Comparison of ENCODE assay signal across 15 mouse cellular contexts in the genomic region with DNA sequence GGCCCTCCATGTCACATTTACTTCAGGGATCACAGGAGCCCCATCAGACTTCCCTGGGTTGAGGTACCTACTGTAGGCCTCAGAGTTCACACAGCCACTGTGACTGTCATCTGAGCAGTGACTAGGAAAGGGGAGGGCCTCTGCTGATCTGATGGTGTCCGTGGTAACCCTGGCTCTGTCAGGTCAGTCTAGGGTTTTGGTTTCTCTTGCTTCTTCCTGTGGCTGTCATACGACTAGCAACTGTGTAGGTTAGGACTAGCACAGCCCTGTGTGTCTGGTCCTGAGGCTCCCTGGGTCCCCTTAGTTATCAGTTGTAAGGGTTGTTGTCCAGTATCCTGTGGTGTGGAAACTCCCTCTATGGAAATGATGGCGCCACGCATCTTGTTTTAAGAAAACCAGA.
"Had no signal": no experiment of that assay in that cellular context is flagged by ENCODE, and none has a peak within 500 bp of the region (broad histone marks: within the 10 kb centered on the region; RNA-seq: fewer than 3 reads in every experiment).

No protein-coding gene starts in this region.

- H3K9me3 ChIP-seq: kidney, embryonic 15.5 days; liver, embryonic 15.5 days; neural tube, embryonic 13.5 days; stomach, embryonic 15.5 days had no signal

- H3K4me1 ChIP-seq: limb, embryonic 12.5 days; liver, embryonic 15.5 days; neural tube, embryonic 13.5 days; stomach, embryonic 15.5 days had no signal

- H3K9ac ChIP-seq: kidney, embryonic 15.5 days; limb, embryonic 12.5 days; liver, embryonic 15.5 days; neural tube, embryonic 13.5 days; stomach, embryonic 15.5 days had no signal

- H3K4me3 ChIP-seq: kidney, embryonic 15.5 days; limb, embryonic 12.5 days; liver, embryonic 15.5 days; neural tube, embryonic 13.5 days; stomach, embryonic 15.5 days had no signal

- H3K27ac ChIP-seq: limb, embryonic 12.5 days; liver, embryonic 15.5 days; neural tube, embryonic 13.5 days; stomach, embryonic 15.5 days had no signal

- H3K36me3 ChIP-seq: kidney, embryonic 15.5 days; limb, embryonic 12.5 days; liver, embryonic 15.5 days; neural tube, embryonic 13.5 days; stomach, embryonic 15.5 days had no signal

- DNase-seq: kidney, adult 2 months; kidney, postnatal 25 days; layer of hippocampus, adult 9-11 months; layer of hippocampus, postnatal 36 days; liver; lung, adult 2 months; lung, postnatal 36 days; retina, postnatal 1 day; right cerebral cortex, postnatal 4 days; thymus, postnatal 4 days had no signal

- H3K27me3 ChIP-seq: kidney, embryonic 15.5 days; liver, embryonic 15.5 days; neural tube, embryonic 13.5 days; stomach, embryonic 15.5 days had no signal
